Mouse (Mus musculus): ENCODE measurements around the gene Hs3st5. TPM values are rescaled to one million over a fixed set of nuclear protein-coding genes. Genes with fewer than 3 reads are reported as not detected.

Hs3st5 gene
- polyA plus RNA-seq (2015; fragmentation: Nextera tagmentation; extraction: Ambion mirVana), result 1.4 and 2.1 TPM in 2 replicates

DNA sequence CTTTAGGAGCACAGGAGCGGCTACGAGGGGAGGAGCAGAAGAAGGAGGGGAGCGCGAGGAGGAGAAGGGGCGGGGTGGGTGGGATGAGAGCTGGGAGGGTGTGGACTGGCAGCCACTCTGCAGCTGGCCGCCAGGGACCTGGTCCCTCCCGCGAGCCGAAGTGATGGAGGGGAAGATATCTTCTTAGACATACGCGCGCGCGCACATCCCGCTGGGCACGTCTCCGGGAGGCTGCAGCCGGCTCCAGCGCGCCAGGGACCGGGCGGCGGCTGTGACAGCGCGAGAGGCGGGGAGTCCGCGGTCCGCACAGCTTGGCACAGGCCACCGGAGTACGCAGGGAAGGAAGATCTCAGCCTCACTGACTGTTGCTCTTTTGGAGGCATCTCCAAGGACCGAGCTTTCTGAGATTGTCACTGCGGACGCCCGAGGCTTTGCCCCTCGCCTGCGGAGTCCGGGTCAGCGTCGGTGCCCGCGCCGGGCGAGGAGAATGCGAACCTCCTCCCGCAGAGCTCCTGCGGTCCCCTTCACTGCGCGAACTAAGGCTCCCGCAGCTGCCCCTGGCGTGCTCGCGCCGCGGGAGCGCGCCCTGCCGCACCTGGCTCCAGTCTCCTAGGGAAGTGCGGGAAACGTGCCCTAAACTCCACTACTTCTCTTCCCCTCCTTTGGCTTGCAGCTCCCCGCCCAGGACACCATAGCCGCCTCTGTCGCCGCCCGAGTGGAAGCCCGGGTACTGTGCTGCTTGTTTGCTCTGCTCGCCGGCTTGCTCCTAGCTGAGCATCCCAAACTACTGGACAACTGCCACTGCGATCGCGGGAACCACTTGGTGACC, at the start of gene Hs3st5:
TSS of gene Hs3st5 (plus strand) at position 88 of the 829 bp plus-strand sequence.
- Histone ChIP-seq H3K9me3 (replicated peaks; ENCODE audit: control insufficient read depth, low read length) (no peaks in the 10 kb centered on the region), H3K27ac (ENCODE audit: low read length) (no peak within 1 kb of the TSS), H3K4me1 (ENCODE audit: control insufficient read depth, insufficient read depth, low read length) (peaks cover 9% of the 10 kb centered on the region; the same call in 1 of the 2 replicates), H3K36me3 (ENCODE audit: control insufficient read depth, insufficient read depth, low read length) (no peaks in the 10 kb centered on the region), H3K4me3 (replicated peaks; ENCODE audit: low read length) (peak within 1 kb of the TSS; percentile 65), H3K4me2 (ENCODE audit: low read depth, low read length) (peak within 1 kb of the TSS; percentile 98), H3K27me3 (ENCODE audit: control insufficient read depth, insufficient read depth, low read length) (peaks cover 24% of the 10 kb centered on the region), H3K9ac (ENCODE audit: low read length) (peak within 1 kb of the TSS; percentile 67)
- WGBS, result under 1% methylated on average over 71 of the region's 71 CpGs
- ATAC-seq (ENCODE audit: insufficient read depth, low FRiP score), result peak; percentile 87

- Histone ChIP-seq H3K4me1 (ENCODE audit: control insufficient read depth, insufficient read depth, low read length) (no peaks in the 10 kb centered on the region), H3K36me3 (ENCODE audit: control insufficient read depth, insufficient read depth, low read length) (no peaks in the 10 kb centered on the region), H3K27ac (ENCODE audit: low read length) (no peak overlapping the region), H3K4me2 (ENCODE audit: low read depth, low read length) (no peak overlapping the region), H3K4me3 (replicated peaks; ENCODE audit: low read length) (no peak overlapping the region), H3K9ac (ENCODE audit: low read length) (no peak overlapping the region), H3K27me3 (ENCODE audit: control insufficient read depth, insufficient read depth, low read length) (no peaks in the 10 kb centered on the region), H3K9me3 (replicated peaks; ENCODE audit: control insufficient read depth, low read length) (no peaks in the 10 kb centered on the region)
- 83% methylated on average over 3 of the region's 3 CpGs for WGBS
- no peak for ATAC-seq (ENCODE audit: insufficient read depth, low FRiP score)
Measured at GRCm38 (mm10) chr10:36468664-36469063, 38.0 kb upstream of the Hs3st5 start.

DNA sequence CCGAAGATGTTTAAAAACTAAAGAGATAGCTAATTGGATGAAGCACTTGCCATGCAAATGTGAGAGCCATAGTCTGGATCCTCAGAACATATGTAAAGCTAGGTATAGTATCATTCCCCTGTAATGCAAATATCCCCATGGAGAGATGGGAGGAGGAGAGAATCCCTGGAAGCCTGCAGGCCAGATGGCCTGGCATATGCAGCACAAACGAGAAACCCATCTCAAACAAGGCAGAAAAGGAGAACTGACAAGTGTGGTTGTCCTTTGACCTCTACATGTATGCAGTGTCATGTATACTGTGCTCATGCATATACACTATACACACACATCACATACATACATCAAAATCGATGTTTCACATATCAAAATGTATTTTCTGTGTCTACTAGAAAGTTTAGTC, 35.5 kb upstream of the Hs3st5 start:
- Histone ChIP-seq H3K4me1 (ENCODE audit: control insufficient read depth, insufficient read depth, low read length) (no peaks in the 10 kb centered on the region), H3K27ac (ENCODE audit: low read length) (no peak overlapping the region), H3K4me2 (ENCODE audit: low read depth, low read length) (no peak overlapping the region), H3K9ac (ENCODE audit: low read length) (no peak overlapping the region), H3K27me3 (ENCODE audit: control insufficient read depth, insufficient read depth, low read length) (no peaks in the 10 kb centered on the region), H3K36me3 (ENCODE audit: control insufficient read depth, insufficient read depth, low read length) (no peaks in the 10 kb centered on the region), H3K9me3 (replicated peaks; ENCODE audit: control insufficient read depth, low read length) (no peaks in the 10 kb centered on the region), H3K4me3 (replicated peaks; ENCODE audit: low read length) (no peak overlapping the region)
- ATAC-seq (ENCODE audit: insufficient read depth, low FRiP score), result no peak
- 68% methylated on average over 3 of the region's 3 CpGs for WGBS

GRCm38 (mm10) chr10:36474834-36475233, 31.8 kb upstream of the Hs3st5 start:
- Histone ChIP-seq H3K9ac (ENCODE audit: low read length) (no peak overlapping the region), H3K4me3 (replicated peaks; ENCODE audit: low read length) (no peak overlapping the region), H3K4me1 (ENCODE audit: control insufficient read depth, insufficient read depth, low read length) (no peaks in the 10 kb centered on the region), H3K36me3 (ENCODE audit: control insufficient read depth, insufficient read depth, low read length) (no peaks in the 10 kb centered on the region), H3K4me2 (ENCODE audit: low read depth, low read length) (no peak overlapping the region), H3K27ac (ENCODE audit: low read length) (no peak overlapping the region), H3K27me3 (ENCODE audit: control insufficient read depth, insufficient read depth, low read length) (no peaks in the 10 kb centered on the region), H3K9me3 (replicated peaks; ENCODE audit: control insufficient read depth, low read length) (no peaks in the 10 kb centered on the region)
- WGBS, result 65% methylated on average over 3 of the region's 3 CpGs
- ATAC-seq (ENCODE audit: insufficient read depth, low FRiP score), result no peak

DNA sequence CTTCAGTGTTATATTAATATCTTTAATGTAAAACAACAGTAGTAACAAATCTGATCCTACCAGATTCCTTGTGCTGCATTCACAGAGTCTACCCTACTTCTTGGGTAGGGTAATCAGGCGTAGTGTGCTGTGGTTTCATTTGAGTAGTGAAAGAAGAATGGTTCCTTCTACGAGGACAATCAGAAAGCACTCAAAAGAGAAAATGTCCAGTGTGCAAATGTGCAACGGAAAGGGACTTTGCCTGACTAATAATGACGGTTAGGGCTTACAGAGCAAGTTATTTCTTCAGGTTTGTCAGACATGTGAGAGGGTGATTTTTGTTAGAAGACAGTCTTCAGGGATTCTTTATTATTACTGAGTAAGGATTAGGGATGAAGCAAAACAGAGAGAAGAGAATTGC, 29.1 kb upstream of the Hs3st5 start:
- Histone ChIP-seq H3K4me2 (ENCODE audit: low read depth, low read length) (no peak overlapping the region), H3K27ac (ENCODE audit: low read length) (no peak overlapping the region), H3K27me3 (ENCODE audit: control insufficient read depth, insufficient read depth, low read length) (no peaks in the 10 kb centered on the region), H3K9ac (ENCODE audit: low read length) (no peak overlapping the region), H3K9me3 (replicated peaks; ENCODE audit: control insufficient read depth, low read length) (no peaks in the 10 kb centered on the region), H3K4me3 (replicated peaks; ENCODE audit: low read length) (no peak overlapping the region), H3K36me3 (ENCODE audit: control insufficient read depth, insufficient read depth, low read length) (no peaks in the 10 kb centered on the region), H3K4me1 (ENCODE audit: control insufficient read depth, insufficient read depth, low read length) (no peaks in the 10 kb centered on the region)
- 87% methylated on average over 4 of the region's 4 CpGs for WGBS
- ATAC-seq (ENCODE audit: insufficient read depth, low FRiP score), result no peak

DNA sequence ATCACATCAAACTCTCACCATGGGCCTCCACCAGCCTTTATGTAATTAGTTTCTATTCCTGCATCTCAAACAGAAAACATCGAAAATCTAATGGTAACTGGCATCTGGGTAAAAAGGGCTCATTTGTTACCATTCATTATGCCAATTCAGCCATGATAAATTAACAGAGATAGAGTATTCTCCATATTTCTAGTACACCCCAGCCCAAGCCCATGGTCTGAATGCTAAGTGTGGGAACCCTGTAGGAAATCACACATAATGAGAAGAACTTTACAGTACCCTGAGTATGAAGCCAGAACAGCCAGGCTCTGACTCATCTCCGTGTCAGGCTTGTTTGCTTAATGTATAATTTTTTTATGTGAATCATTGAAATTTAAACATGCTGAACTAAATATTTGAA, 23.3 kb upstream of the Hs3st5 start:
- WGBS, result 51% methylated on average over 2 of the region's 2 CpGs
- ATAC-seq (ENCODE audit: insufficient read depth, low FRiP score), result no peak
- no peaks in the 10 kb centered on the region for H3K9me3 ChIP-seq (replicated peaks; ENCODE audit: control insufficient read depth, low read length)

DNA sequence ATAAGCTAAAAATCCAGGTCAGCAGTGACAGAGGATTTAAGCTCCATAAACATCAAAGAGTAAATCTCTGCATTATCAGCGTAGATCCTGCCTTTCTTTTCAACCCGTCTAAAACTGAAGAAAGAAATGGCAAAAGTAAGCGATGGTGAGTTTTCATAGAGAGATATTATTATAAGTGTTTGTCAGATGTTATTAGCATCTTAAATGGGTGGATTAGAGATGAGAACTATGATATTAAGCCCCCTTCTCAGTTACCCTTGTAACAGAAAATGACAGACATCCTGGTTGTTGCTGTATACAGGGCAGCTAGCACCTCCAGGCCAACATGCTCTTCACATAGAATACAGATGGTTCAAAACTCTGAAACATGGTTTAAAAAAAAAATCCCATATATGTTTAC, 22.6 kb upstream of the Hs3st5 start:
- Histone ChIP-seq H3K36me3 (ENCODE audit: control insufficient read depth, insufficient read depth, low read length) (no peaks in the 10 kb centered on the region), H3K9me3 (replicated peaks; ENCODE audit: control insufficient read depth, low read length) (no peaks in the 10 kb centered on the region), H3K27me3 (ENCODE audit: control insufficient read depth, insufficient read depth, low read length) (no peaks in the 10 kb centered on the region), H3K4me1 (ENCODE audit: control insufficient read depth, insufficient read depth, low read length) (no peaks in the 10 kb centered on the region), H3K27ac (ENCODE audit: low read length) (no peak overlapping the region), H3K4me3 (replicated peaks; ENCODE audit: low read length) (no peak overlapping the region), H3K9ac (ENCODE audit: low read length) (no peak overlapping the region), H3K4me2 (ENCODE audit: low read depth, low read length) (no peak overlapping the region)
- WGBS, result 54% methylated on average over 3 of the region's 3 CpGs
- ATAC-seq (ENCODE audit: insufficient read depth, low FRiP score), result no peak

More for the DNA sequence above, 23.3 kb upstream of the Hs3st5 start:
- Histone ChIP-seq H3K36me3 (ENCODE audit: control insufficient read depth, insufficient read depth, low read length) (no peaks in the 10 kb centered on the region), H3K27ac (ENCODE audit: low read length) (no peak overlapping the region), H3K9ac (ENCODE audit: low read length) (no peak overlapping the region), H3K4me2 (ENCODE audit: low read depth, low read length) (no peak overlapping the region), H3K4me1 (ENCODE audit: control insufficient read depth, insufficient read depth, low read length) (no peaks in the 10 kb centered on the region), H3K27me3 (ENCODE audit: control insufficient read depth, insufficient read depth, low read length) (no peaks in the 10 kb centered on the region), H3K4me3 (replicated peaks; ENCODE audit: low read length) (no peak overlapping the region)

- Histone ChIP-seq H3K27me3 (ENCODE audit: control insufficient read depth, insufficient read depth, low read length) (no peaks in the 10 kb centered on the region), H3K4me2 (ENCODE audit: low read depth, low read length) (no peak overlapping the region), H3K27ac (ENCODE audit: low read length) (no peak overlapping the region), H3K9ac (ENCODE audit: low read length) (no peak overlapping the region), H3K4me1 (ENCODE audit: control insufficient read depth, insufficient read depth, low read length) (no peaks in the 10 kb centered on the region), H3K9me3 (replicated peaks; ENCODE audit: control insufficient read depth, low read length) (no peaks in the 10 kb centered on the region), H3K4me3 (replicated peaks; ENCODE audit: low read length) (no peak overlapping the region), H3K36me3 (ENCODE audit: control insufficient read depth, insufficient read depth, low read length) (no peaks in the 10 kb centered on the region)
- 78% methylated on average over 1 of the region's 1 CpGs for WGBS
- ATAC-seq (ENCODE audit: insufficient read depth, low FRiP score), result no peak
Measured at GRCm38 (mm10) chr10:36484728-36485300, 21.8 kb upstream of the Hs3st5 start.

GRCm38 (mm10) chr10:36493566-36493965, 13.0 kb upstream of the Hs3st5 start:
- Histone ChIP-seq H3K9me3 (replicated peaks; ENCODE audit: control insufficient read depth, low read length) (no peaks in the 10 kb centered on the region), H3K4me1 (ENCODE audit: control insufficient read depth, insufficient read depth, low read length) (no peaks in the 10 kb centered on the region), H3K27me3 (ENCODE audit: control insufficient read depth, insufficient read depth, low read length) (no peaks in the 10 kb centered on the region), H3K4me3 (replicated peaks; ENCODE audit: low read length) (no peak overlapping the region), H3K9ac (ENCODE audit: low read length) (no peak overlapping the region), H3K36me3 (ENCODE audit: control insufficient read depth, insufficient read depth, low read length) (no peaks in the 10 kb centered on the region), H3K4me2 (ENCODE audit: low read depth, low read length) (no peak overlapping the region), H3K27ac (ENCODE audit: low read length) (no peak overlapping the region)
- ATAC-seq (ENCODE audit: insufficient read depth, low FRiP score), result no peak
- WGBS, result 86% methylated on average over 1 of the region's 1 CpGs

Measured in stomach, embryonic 16.5 days (tissue).